Comparison of ENCODE assay signal across 9 mouse cellular contexts in genomic region chr19:7064571-7064970, GRCm38 (mm10). TPM values are rescaled to one million over a fixed set of nuclear protein-coding genes. Genes with fewer than 3 reads are reported as not detected.
DNase-seq lines count a peak whose midpoint lies in the region; ATAC-seq and TF ChIP-seq lines count a peak whose summit lies in the region.
"Had no signal": no experiment of that assay in that cellular context is flagged by ENCODE, and none has a peak within 500 bp of the region (broad histone marks: within the 10 kb centered on the region; RNA-seq: fewer than 3 reads in every experiment).

No protein-coding gene starts in this region.

- peak; percentile 88 for TF ChIP-seq CTCF in bone marrow macrophage, adult 2 months (IDR thresholded peaks at IDR 0.05; ENCODE audit: low read depth, low read length)
- peak; percentile 99 for TF ChIP-seq CTCF in heart, postnatal 0 days (IDR thresholded peaks at IDR 0.05; ENCODE audit: low read depth)
- peak; percentile 100 for TF ChIP-seq CTCF in liver, embryonic 14.5 days (IDR thresholded peaks at IDR 0.05; ENCODE audit: low read depth)

- no peak overlapping the region for H3K27ac ChIP-seq in bone marrow macrophage, adult 2 months (ENCODE audit: insufficient read depth, low read depth, low read length)
- no peak overlapping the region for H3K27ac ChIP-seq in heart, postnatal 0 days (ENCODE audit: low read depth)
- no peak overlapping the region for H3K27ac ChIP-seq in liver, embryonic 14.5 days
- no peak overlapping the region for H3K27ac ChIP-seq in neural tube, embryonic 12.5 days
- no peak overlapping the region for H3K27ac ChIP-seq in stomach, embryonic 16.5 days (ENCODE audit: low read length)
- H3K27ac ChIP-seq: embryonic facial prominence, embryonic 13.5 days had no signal

- TF ChIP-seq EP300 in heart, postnatal 0 days (IDR thresholded peaks at IDR 0.05; ENCODE audit: low read depth) = no peak
- TF ChIP-seq EP300 in liver, embryonic 14.5 days (IDR thresholded peaks at IDR 0.05; ENCODE audit: low read depth) = no peak

- ATAC-seq in erythroblast, adult 5-6 weeks (replicated peaks; ENCODE audit: low FRiP score, poor library complexity, severe bottlenecking) = peak; percentile 81
- peak; percentile 71 for ATAC-seq in heart, postnatal 0 days (ENCODE audit: insufficient read depth, low read depth)
- ATAC-seq in liver, embryonic 14.5 days (ENCODE audit: insufficient read depth) = peak; percentile 38; the same call in 1 of the 2 replicates
- peak; percentile 31; the same call in 1 of the 2 replicates for ATAC-seq in neural tube, embryonic 12.5 days (ENCODE audit: low FRiP score, low read depth)
- peak; percentile 73; the same call in 1 of the 2 replicates for ATAC-seq in stomach, embryonic 16.5 days (ENCODE audit: insufficient read depth, low FRiP score)

- H3K4me1 ChIP-seq in bone marrow macrophage, adult 2 months (ENCODE audit: control insufficient read depth, insufficient read depth, low read length) = peaks cover 12% of the 10 kb centered on the region
- peaks cover 12% of the 10 kb centered on the region for H3K4me1 ChIP-seq in heart, postnatal 0 days (ENCODE audit: control insufficient read depth, insufficient read depth)
- H3K4me1 ChIP-seq in liver, embryonic 14.5 days (replicated peaks; ENCODE audit: control insufficient read depth in 2 of 2, insufficient read depth in 2 of 2, low read length in 1 of 2) = peaks cover 11 to 16% of the 10 kb centered on the region in 2 experiments
- peaks cover 41% of the 10 kb centered on the region for H3K4me1 ChIP-seq in neural tube, embryonic 12.5 days
- H3K4me1 ChIP-seq in stomach, embryonic 16.5 days (ENCODE audit: control insufficient read depth, insufficient read depth, low read length) = peaks cover 13% of the 10 kb centered on the region

- no peak overlapping the region for H3K4me2 ChIP-seq in heart, postnatal 0 days (ENCODE audit: low read depth, low read length)
- no peak overlapping the region for H3K4me2 ChIP-seq in liver, embryonic 14.5 days (ENCODE audit: low read depth)
- H3K4me2 ChIP-seq in neural tube, embryonic 12.5 days (replicated peaks) = no peak overlapping the region
- no peak overlapping the region for H3K4me2 ChIP-seq in stomach, embryonic 16.5 days (ENCODE audit: low read depth, low read length)
- H3K4me2 ChIP-seq: embryonic facial prominence, embryonic 13.5 days had no signal

- no peak overlapping the region for H3K4me3 ChIP-seq in bone marrow macrophage, adult 2 months (ENCODE audit: insufficient read depth, low read length)
- no peak overlapping the region for H3K4me3 ChIP-seq in heart, postnatal 0 days (ENCODE audit: low read depth, low read length)
- no peak overlapping the region for H3K4me3 ChIP-seq in liver, embryonic 14.5 days (ENCODE audit: insufficient read depth in 1 of 2, low read depth in 2 of 2, low read length in 2 of 2)
- no peak overlapping the region for H3K4me3 ChIP-seq in neural tube, embryonic 12.5 days
- no peak overlapping the region for H3K4me3 ChIP-seq in stomach, embryonic 16.5 days (replicated peaks; ENCODE audit: low read length)
- H3K4me3 ChIP-seq: embryonic facial prominence, embryonic 13.5 days had no signal

- H3K27me3 ChIP-seq in heart, postnatal 0 days (ENCODE audit: control insufficient read depth, insufficient read depth, low read length) = no peaks in the 10 kb centered on the region
- H3K27me3 ChIP-seq in liver, embryonic 14.5 days (ENCODE audit: control insufficient read depth, insufficient read depth, low read length) = peaks cover 5% of the 10 kb centered on the region
- H3K27me3 ChIP-seq in neural tube, embryonic 12.5 days (replicated peaks) = peaks cover 36% of the 10 kb centered on the region
- 0 out of 2 replicates have a peak, but pooled peaks cover 4% of the 10 kb centered on the region for H3K27me3 ChIP-seq in stomach, embryonic 16.5 days (ENCODE audit: control insufficient read depth, insufficient read depth, low read length)

- WGBS in heart, postnatal 0 days = 2% methylated on average over 3 of the region's 3 CpGs
- WGBS in liver, embryonic 14.5 days (ENCODE audit: insufficient replicate concordance) = 2% methylated on average over 3 of the region's 3 CpGs
- 2% methylated on average over 3 of the region's 3 CpGs for WGBS in neural tube, embryonic 12.5 days
- 3% methylated on average over 3 of the region's 3 CpGs for WGBS in stomach, embryonic 16.5 days

- no peak overlapping the region for H3K9ac ChIP-seq in heart, postnatal 0 days (replicated peaks; ENCODE audit: low read depth, low read length)
- H3K9ac ChIP-seq in liver, embryonic 14.5 days (replicated peaks) = no peak overlapping the region
- H3K9ac ChIP-seq in neural tube, embryonic 12.5 days = no peak overlapping the region
- H3K9ac ChIP-seq in stomach, embryonic 16.5 days (ENCODE audit: low read length) = no peak overlapping the region
- H3K9ac ChIP-seq: embryonic facial prominence, embryonic 13.5 days had no signal

- H3K9me3 ChIP-seq in heart, postnatal 0 days (replicated peaks; ENCODE audit: control insufficient read depth, low read length) = no peaks in the 10 kb centered on the region
- H3K9me3 ChIP-seq in liver, embryonic 14.5 days (ENCODE audit: control insufficient read depth, low read length) = no peaks in the 10 kb centered on the region
- H3K9me3 ChIP-seq in neural tube, embryonic 12.5 days = no peaks in the 10 kb centered on the region
- H3K9me3 ChIP-seq in stomach, embryonic 16.5 days (replicated peaks; ENCODE audit: control insufficient read depth, low read length) = no peaks in the 10 kb centered on the region
- H3K9me3 ChIP-seq: embryonic facial prominence, embryonic 13.5 days had no signal

- TF ChIP-seq POLR2A in bone marrow macrophage, adult 2 months (IDR thresholded peaks at IDR 0.05; ENCODE audit: borderline replicate concordance, low read depth, low read length) = no peak

- peak; percentile 91 for DNase-seq in CD4-positive, CD25-positive, alpha-beta regulatory T cell, adult 2 months (ENCODE audit: low read depth, low spot score)
- DNase-seq in heart, postnatal 0 days (ENCODE audit: low spot score) = peak; percentile 78
- peak; percentile 84 to 86 for DNase-seq in kidney, postnatal 25 days
- peak; percentile 50 to 58 (median 56) for DNase-seq in liver, embryonic 14.5 days (ENCODE audit: low read depth in 3 of 3, low spot score in 3 of 3)

- no peaks in the 10 kb centered on the region for H3K36me3 ChIP-seq in heart, postnatal 0 days (replicated peaks; ENCODE audit: control insufficient read depth, insufficient read depth, low read length)
- H3K36me3 ChIP-seq in liver, embryonic 14.5 days (replicated peaks; ENCODE audit: control insufficient read depth, insufficient read depth, low read depth) = no peaks in the 10 kb centered on the region
- H3K36me3 ChIP-seq in neural tube, embryonic 12.5 days = no peaks in the 10 kb centered on the region
- no peaks in the 10 kb centered on the region for H3K36me3 ChIP-seq in stomach, embryonic 16.5 days (ENCODE audit: control insufficient read depth, insufficient read depth, low read length)
- H3K36me3 ChIP-seq: embryonic facial prominence, embryonic 13.5 days had no signal

RNA-seq across cellular contexts. Expression of gene Macrod1, which starts 8.0 kb away (rescaled TPM):
- 14.9 and 18.3 TPM in 2 replicates for polyA plus RNA-seq in bone marrow macrophage, adult 2 months (2012; ENCODE audit: insufficient read depth, insufficient read length, missing spikeins)
- total RNA-seq in erythroblast, adult 5-6 weeks (2015; ENCODE audit: low replicate concordance) = 0.77 and 4.2 TPM in 2 replicates
- 0.94 TPM in 1 of 2 replicates, not detected in the other for total RNA-seq in erythroblast, adult 5-6 weeks (2017; ENCODE audit: low replicate concordance)
- 122 and 170 TPM in 2 replicates for total RNA-seq in heart, postnatal 0 days (2014; rRNA removed; ENCODE audit: low replicate concordance)
- 112 and 113 TPM in 2 replicates for polyA plus RNA-seq in heart, postnatal 0 days (2015; fragmentation: Nextera tagmentation; extraction: Ambion mirVana)
- polyA plus RNA-seq in liver, embryonic 14.5 days (2012; rRNA removed) = 4.5 TPM in 2 replicates
- polyA plus RNA-seq in liver, embryonic 14.5 days (2014; fragmentation: Nextera tagmentation; extraction: Ambion mirVana) = 3.7 and 5.1 TPM in 2 replicates
- polyA plus RNA-seq in neural tube, embryonic 12.5 days (2016; fragmentation: Nextera tagmentation; extraction: Ambion mirVana) = 3.4 and 5.2 TPM in 2 replicates
- 10.0 and 14.0 TPM in 2 replicates for polyA plus RNA-seq in stomach, embryonic 16.5 days (2015; fragmentation: Nextera tagmentation; extraction: Ambion mirVana)

RNA-seq across cellular contexts. Expression of gene Stip1, which starts 24.8 kb away (rescaled TPM):
- polyA plus RNA-seq in bone marrow macrophage, adult 2 months (2012; ENCODE audit: insufficient read depth, insufficient read length, missing spikeins) = 54.7 and 56.2 TPM in 2 replicates
- 39.1 and 40.2 TPM in 2 replicates for total RNA-seq in erythroblast, adult 5-6 weeks (2015; ENCODE audit: low replicate concordance)
- total RNA-seq in erythroblast, adult 5-6 weeks (2017; ENCODE audit: low replicate concordance) = 33.4 and 44.3 TPM in 2 replicates
- 94.6 and 99.7 TPM in 2 replicates for total RNA-seq in heart, postnatal 0 days (2014; rRNA removed; ENCODE audit: low replicate concordance)
- 98.3 and 98.5 TPM in 2 replicates for polyA plus RNA-seq in heart, postnatal 0 days (2015; fragmentation: Nextera tagmentation; extraction: Ambion mirVana)
- 56.2 and 86.2 TPM in 2 replicates for polyA plus RNA-seq in liver, embryonic 14.5 days (2012; rRNA removed)
- 113 and 122 TPM in 2 replicates for polyA plus RNA-seq in liver, embryonic 14.5 days (2014; fragmentation: Nextera tagmentation; extraction: Ambion mirVana)
- polyA plus RNA-seq in neural tube, embryonic 12.5 days (2016; fragmentation: Nextera tagmentation; extraction: Ambion mirVana) = 278 and 294 TPM in 2 replicates
- polyA plus RNA-seq in stomach, embryonic 16.5 days (2015; fragmentation: Nextera tagmentation; extraction: Ambion mirVana) = 198 and 202 TPM in 2 replicates

RNA-seq across cellular contexts. Expression of gene Flrt1, which starts 41.0 kb away (rescaled TPM):
- not detected in 2 replicates for polyA plus RNA-seq in bone marrow macrophage, adult 2 months (2012; ENCODE audit: insufficient read depth, insufficient read length, missing spikeins)
- total RNA-seq in erythroblast, adult 5-6 weeks (2015; ENCODE audit: low replicate concordance) = not detected in 2 replicates
- total RNA-seq in erythroblast, adult 5-6 weeks (2017; ENCODE audit: low replicate concordance) = not detected in 2 replicates
- total RNA-seq in heart, postnatal 0 days (2014; rRNA removed; ENCODE audit: low replicate concordance) = 0.23 and 0.89 TPM in 2 replicates
- polyA plus RNA-seq in heart, postnatal 0 days (2015; fragmentation: Nextera tagmentation; extraction: Ambion mirVana) = 1.0 TPM in 2 replicates
- polyA plus RNA-seq in liver, embryonic 14.5 days (2012; rRNA removed) = 0.01 and 0.02 TPM in 2 replicates
- polyA plus RNA-seq in liver, embryonic 14.5 days (2014; fragmentation: Nextera tagmentation; extraction: Ambion mirVana) = 0.08 and 0.09 TPM in 2 replicates
- polyA plus RNA-seq in neural tube, embryonic 12.5 days (2016; fragmentation: Nextera tagmentation; extraction: Ambion mirVana) = 7.0 and 9.9 TPM in 2 replicates
- polyA plus RNA-seq in stomach, embryonic 16.5 days (2015; fragmentation: Nextera tagmentation; extraction: Ambion mirVana) = 3.4 and 3.6 TPM in 2 replicates

RNA-seq across cellular contexts. Expression of gene Fermt3, which starts 45.3 kb away (rescaled TPM):
- 179 and 190 TPM in 2 replicates for polyA plus RNA-seq in bone marrow macrophage, adult 2 months (2012; ENCODE audit: insufficient read depth, insufficient read length, missing spikeins)
- 20.8 and 28.6 TPM in 2 replicates for total RNA-seq in erythroblast, adult 5-6 weeks (2015; ENCODE audit: low replicate concordance)
- 49.0 and 56.3 TPM in 2 replicates for total RNA-seq in erythroblast, adult 5-6 weeks (2017; ENCODE audit: low replicate concordance)
- total RNA-seq in heart, postnatal 0 days (2014; rRNA removed; ENCODE audit: low replicate concordance) = 8.9 and 11.1 TPM in 2 replicates
- polyA plus RNA-seq in heart, postnatal 0 days (2015; fragmentation: Nextera tagmentation; extraction: Ambion mirVana) = 4.9 and 5.1 TPM in 2 replicates
- polyA plus RNA-seq in liver, embryonic 14.5 days (2012; rRNA removed) = 58.1 and 58.9 TPM in 2 replicates
- polyA plus RNA-seq in liver, embryonic 14.5 days (2014; fragmentation: Nextera tagmentation; extraction: Ambion mirVana) = 72.2 and 78.4 TPM in 2 replicates
- 6.5 and 6.9 TPM in 2 replicates for polyA plus RNA-seq in neural tube, embryonic 12.5 days (2016; fragmentation: Nextera tagmentation; extraction: Ambion mirVana)
- polyA plus RNA-seq in stomach, embryonic 16.5 days (2015; fragmentation: Nextera tagmentation; extraction: Ambion mirVana) = 17.3 and 18.4 TPM in 2 replicates

Comparison
In these comparisons a context has a peak if more than half of its experiments do, and no peak if none do; other contexts are left out.
1. ATAC-seq: peak in every context shown above with its lines; median percentile 81 in erythroblast, adult 5-6 weeks; 73 in stomach, embryonic 16.5 days; 71 in heart, postnatal 0 days; 38 in liver, embryonic 14.5 days; 31 in neural tube, embryonic 12.5 days.